Comparison of ENCODE assay signal across 12 mouse cellular contexts in genomic region chr9:71879415-71879814, GRCm38 (mm10).
DNase-seq lines count a peak whose midpoint lies in the region; ATAC-seq and TF ChIP-seq lines count a peak whose summit lies in the region.
"Had no signal": no experiment of that assay in that cellular context is flagged by ENCODE, and none has a peak within 500 bp of the region (broad histone marks: within the 10 kb centered on the region; RNA-seq: fewer than 3 reads in every experiment).

No protein-coding gene starts in this region.

- H3K4me1 ChIP-seq in neural tube, embryonic 12.5 days: peaks cover 28% of the 10 kb centered on the region
- H3K4me1 ChIP-seq in neural tube, embryonic 15.5 days: peaks cover 13% of the 10 kb centered on the region
- H3K4me1 ChIP-seq in hindbrain, embryonic 16.5 days (ENCODE audit: control insufficient read depth, insufficient read depth, low read depth, low read length): peaks cover 6% of the 10 kb centered on the region

- H3K4me3 ChIP-seq in neural tube, embryonic 12.5 days: no peak overlapping the region
- H3K4me3 ChIP-seq in neural tube, embryonic 15.5 days (replicated peaks): no peak overlapping the region
- no peak overlapping the region for H3K4me3 ChIP-seq in hindbrain, embryonic 16.5 days (ENCODE audit: low read length)
- H3K4me3 ChIP-seq in left cerebral cortex, adult 2 months: no peak overlapping the region
- H3K4me3 ChIP-seq: embryonic facial prominence, embryonic 15.5 days; stomach, embryonic 15.5 days had no signal

- no peaks in the 10 kb centered on the region for H3K9me3 ChIP-seq in neural tube, embryonic 12.5 days
- no peaks in the 10 kb centered on the region for H3K9me3 ChIP-seq in neural tube, embryonic 15.5 days (replicated peaks)
- no peaks in the 10 kb centered on the region for H3K9me3 ChIP-seq in hindbrain, embryonic 16.5 days (ENCODE audit: control insufficient read depth, low read length)
- H3K9me3 ChIP-seq: embryonic facial prominence, embryonic 15.5 days; stomach, embryonic 15.5 days had no signal

- no peak overlapping the region for H3K27ac ChIP-seq in neural tube, embryonic 12.5 days
- H3K27ac ChIP-seq in neural tube, embryonic 15.5 days (replicated peaks): no peak overlapping the region
- H3K27ac ChIP-seq in hindbrain, embryonic 16.5 days (ENCODE audit: low read depth, low read length): 0 out of 2 replicates have a peak overlapping the region, but pooled peaks have one; percentile 7
- no peak overlapping the region for H3K27ac ChIP-seq in left cerebral cortex, adult 2 months

- no peak overlapping the region for H3K4me2 ChIP-seq in neural tube, embryonic 12.5 days (replicated peaks)
- no peak overlapping the region for H3K4me2 ChIP-seq in neural tube, embryonic 15.5 days
- H3K4me2 ChIP-seq in hindbrain, embryonic 16.5 days (ENCODE audit: low read length): no peak overlapping the region
- H3K4me2 ChIP-seq: embryonic facial prominence, embryonic 15.5 days; stomach, embryonic 15.5 days had no signal

- WGBS in neural tube, embryonic 12.5 days: 5% methylated on average over 2 of the region's 2 CpGs
- WGBS in neural tube, embryonic 15.5 days: 15% methylated on average over 2 of the region's 2 CpGs
- 15% methylated on average over 2 of the region's 2 CpGs for WGBS in hindbrain, embryonic 16.5 days

- peak; percentile 90 for ATAC-seq in neural tube, embryonic 12.5 days (ENCODE audit: low FRiP score, low read depth)
- ATAC-seq in neural tube, embryonic 15.5 days (ENCODE audit: low FRiP score): no peak
- ATAC-seq in hindbrain, embryonic 16.5 days: peak; percentile 85

- peak; percentile 29 for DNase-seq in cerebellum, adult 9-10 months
- DNase-seq in cerebellum, adult 8-10 months: no peak
- DNase-seq in retina, postnatal 1 day: peak; percentile 74
- DNase-seq in adrenal gland, adult (ENCODE audit: inconsistent age in 2 of 2, low spot score in 1 of 2): no peak
- no peak for DNase-seq in left cerebral cortex, adult 2 months (ENCODE audit: extremely low spot score in 1 of 2, low spot score in 2 of 2)
- DNase-seq: heart, adult 18-20 months; right cerebral cortex, adult 18-20 months had no signal

- no peaks in the 10 kb centered on the region for H3K27me3 ChIP-seq in neural tube, embryonic 12.5 days (replicated peaks)
- no peaks in the 10 kb centered on the region for H3K27me3 ChIP-seq in neural tube, embryonic 15.5 days (replicated peaks)
- H3K27me3 ChIP-seq in hindbrain, embryonic 16.5 days (replicated peaks; ENCODE audit: control insufficient read depth, insufficient read depth, low read length): no peaks in the 10 kb centered on the region
- H3K27me3 ChIP-seq: embryonic facial prominence, embryonic 15.5 days; stomach, embryonic 15.5 days had no signal

- TF ChIP-seq CTCF in left cerebral cortex, adult 2 months (IDR thresholded peaks at IDR 0.05): no peak

- peaks cover 43% of the 10 kb centered on the region for H3K36me3 ChIP-seq in neural tube, embryonic 12.5 days
- peaks cover 7% of the 10 kb centered on the region; the same call in 1 of the 2 replicates for H3K36me3 ChIP-seq in neural tube, embryonic 15.5 days
- 0 out of 2 replicates have a peak, but pooled peaks cover 8% of the 10 kb centered on the region for H3K36me3 ChIP-seq in hindbrain, embryonic 16.5 days (ENCODE audit: control insufficient read depth, insufficient read depth, low read length)

- no peak overlapping the region for H3K9ac ChIP-seq in neural tube, embryonic 12.5 days
- H3K9ac ChIP-seq in neural tube, embryonic 15.5 days (replicated peaks): no peak overlapping the region
- H3K9ac ChIP-seq in hindbrain, embryonic 16.5 days (ENCODE audit: low read depth, low read length): no peak overlapping the region
- H3K9ac ChIP-seq: embryonic facial prominence, embryonic 15.5 days; stomach, embryonic 15.5 days had no signal

- intact Hi-C loops in left cerebral cortex, adult 2 months (cut with DNase I): no loop called here

Comparison
In these comparisons a context has a peak if more than half of its experiments do, and no peak if none do; other contexts are left out.
1. DNase-seq: peak in cerebellum, adult 9-10 months (single experiment) and retina, postnatal 1 day (single experiment); none in cerebellum, adult 8-10 months (single experiment), adrenal gland, adult (0 of 2) and left cerebral cortex, adult 2 months (0 of 2).